Mouse (Mus musculus): Measurements from ENCODE around the gene Aim2. TPM values are rescaled to one million over a fixed set of nuclear protein-coding genes. Genes with fewer than 3 reads are reported as not detected.
A peak's percentile ranks its signal among the peaks of the same experiment; 100 is the strongest.
"Not testable (repeated sequence)": the region's sequence is repeated elsewhere in the genome, so short reads cannot be mapped to it uniquely, and the experiment has no call there.

Aim2 gene
- 2.1 and 2.5 TPM in 2 replicates for polyA plus RNA-seq (2015; fragmentation: Nextera tagmentation; extraction: Ambion mirVana)

- ATAC-seq (ENCODE audit: insufficient number of reproducible peaks, low FRiP score, low TSS enrichment, low read depth) = no peak
- no peaks in the 10 kb centered on the region for H3K36me3 ChIP-seq
- H3K27me3 ChIP-seq = no peaks in the 10 kb centered on the region
- 15% methylated on average over 10 of the region's 10 CpGs for WGBS
- H3K4me3 ChIP-seq (replicated peaks) = peak within 1 kb of the TSS; percentile 15; the same call in 1 of the 2 replicates
- H3K9me3 ChIP-seq (replicated peaks) = no peaks in the 10 kb centered on the region
- H3K27ac ChIP-seq (replicated peaks) = no peak within 1 kb of the TSS
- no peak within 1 kb of the TSS for H3K9ac ChIP-seq
- H3K4me2 ChIP-seq (replicated peaks) = peak within 1 kb of the TSS; percentile 40
- no peaks in the 10 kb centered on the region for H3K4me1 ChIP-seq
Observed at GRCm38 (mm10) chr1:173350372-173350957, at the start of gene Aim2. Aim2 (plus strand) TSS chr1:173350879.

- WGBS = 51% methylated on average over 3 of the region's 3 CpGs
- not testable (repeated sequence) for H3K27me3 ChIP-seq; ATAC-seq (ENCODE audit: insufficient number of reproducible peaks, low FRiP score, low TSS enrichment, low read depth); H3K9ac ChIP-seq; H3K9me3 ChIP-seq (replicated peaks); H3K4me1 ChIP-seq; H3K36me3 ChIP-seq; H3K27ac ChIP-seq (replicated peaks); H3K4me2 ChIP-seq (replicated peaks); H3K4me3 ChIP-seq (replicated peaks)
Observed at GRCm38 (mm10) chr1:173302795-173303194, 47.9 kb upstream of the Aim2 start.

- not testable (repeated sequence) for ATAC-seq (ENCODE audit: insufficient number of reproducible peaks, low FRiP score, low TSS enrichment, low read depth); H3K4me2 ChIP-seq (replicated peaks); H3K27ac ChIP-seq (replicated peaks); H3K4me3 ChIP-seq (replicated peaks); H3K27me3 ChIP-seq; H3K9me3 ChIP-seq (replicated peaks); H3K9ac ChIP-seq; H3K36me3 ChIP-seq; H3K4me1 ChIP-seq
- WGBS = 68% methylated on average over 7 of the region's 7 CpGs
Observed at GRCm38 (mm10) chr1:173313535-173314050, 37.1 kb upstream of the Aim2 start.

- 89% methylated on average over 3 of the region's 3 CpGs for whole genome bisulfite sequencing
- Histone ChIP-seq H3K9me3 (replicated peaks) (no peaks in the 10 kb centered on the region), H3K27ac (replicated peaks) (no peak overlapping the region), H3K27me3 (no peaks in the 10 kb centered on the region), H3K36me3 (no peaks in the 10 kb centered on the region), H3K4me1 (no peaks in the 10 kb centered on the region), H3K4me3 (replicated peaks) (no peak overlapping the region), H3K9ac (no peak overlapping the region), H3K4me2 (replicated peaks) (no peak overlapping the region)
- ATAC-seq (ENCODE audit: insufficient number of reproducible peaks, low FRiP score, low TSS enrichment, low read depth) = no peak
Observed at GRCm38 (mm10) chr1:173315725-173316124, 35.0 kb upstream of the Aim2 start.

GRCm38 (mm10) chr1:173317925-173318477 is 32.7 kb upstream of the Aim2 start:
- 84% methylated on average over 2 of the region's 2 CpGs for WGBS
- no peak overlapping the region for H3K9ac ChIP-seq
- H3K4me3 ChIP-seq (replicated peaks) = no peak overlapping the region
- no peak for ATAC-seq (ENCODE audit: insufficient number of reproducible peaks, low FRiP score, low TSS enrichment, low read depth)
- H3K27me3 ChIP-seq = no peaks in the 10 kb centered on the region
- no peaks in the 10 kb centered on the region for H3K36me3 ChIP-seq
- H3K27ac ChIP-seq (replicated peaks) = no peak overlapping the region
- H3K4me1 ChIP-seq = no peaks in the 10 kb centered on the region
- no peaks in the 10 kb centered on the region for H3K9me3 ChIP-seq (replicated peaks)
- no peak overlapping the region for H3K4me2 ChIP-seq (replicated peaks)

GRCm38 (mm10) chr1:173321593-173322248 is 29.0 kb upstream of the Aim2 start:
- H3K4me1 ChIP-seq = no peaks in the 10 kb centered on the region
- H3K9me3 ChIP-seq (replicated peaks) = no peaks in the 10 kb centered on the region
- 76% methylated on average over 8 of the region's 8 CpGs for WGBS

GRCm38 (mm10) chr1:173322249-173322627 is 28.4 kb upstream of the Aim2 start:
- Histone ChIP-seq H3K4me2 (replicated peaks) (no peak overlapping the region), H3K9ac (no peak overlapping the region), H3K27me3 (no peaks in the 10 kb centered on the region), H3K4me3 (replicated peaks) (no peak overlapping the region), H3K9me3 (replicated peaks) (no peaks in the 10 kb centered on the region), H3K4me1 (no peaks in the 10 kb centered on the region), H3K27ac (replicated peaks) (no peak overlapping the region), H3K36me3 (no peaks in the 10 kb centered on the region)
- WGBS = 66% methylated on average over 6 of the region's 6 CpGs
- ATAC-seq (ENCODE audit: insufficient number of reproducible peaks, low FRiP score, low TSS enrichment, low read depth) = no peak

More at GRCm38 (mm10) chr1:173321593-173322248, 29.0 kb upstream of the Aim2 start:
- no peak overlapping the region for H3K27ac ChIP-seq (replicated peaks)
- no peak for ATAC-seq (ENCODE audit: insufficient number of reproducible peaks, low FRiP score, low TSS enrichment, low read depth)
- no peaks in the 10 kb centered on the region for H3K27me3 ChIP-seq
- no peak overlapping the region for H3K4me3 ChIP-seq (replicated peaks)
- no peaks in the 10 kb centered on the region for H3K36me3 ChIP-seq
- H3K4me2 ChIP-seq (replicated peaks) = no peak overlapping the region
- H3K9ac ChIP-seq = no peak overlapping the region

GRCm38 (mm10) chr1:173323839-173324585 is 26.7 kb upstream of the Aim2 start:
- no peak overlapping the region for H3K4me3 ChIP-seq (replicated peaks)
- H3K27me3 ChIP-seq = no peaks in the 10 kb centered on the region
- WGBS = 25% methylated on average over 5 of the region's 5 CpGs
- H3K4me1 ChIP-seq = no peaks in the 10 kb centered on the region
- H3K27ac ChIP-seq (replicated peaks) = no peak overlapping the region
- H3K9ac ChIP-seq = no peak overlapping the region
- no peaks in the 10 kb centered on the region for H3K36me3 ChIP-seq
- no peak overlapping the region for H3K4me2 ChIP-seq (replicated peaks)
- H3K9me3 ChIP-seq (replicated peaks) = no peaks in the 10 kb centered on the region
- ATAC-seq (ENCODE audit: insufficient number of reproducible peaks, low FRiP score, low TSS enrichment, low read depth) = no peak

GRCm38 (mm10) chr1:173324961-173325360 is 25.7 kb upstream of the Aim2 start:
- Histone ChIP-seq H3K27ac (replicated peaks) (no peak overlapping the region), H3K9ac (no peak overlapping the region), H3K27me3 (no peaks in the 10 kb centered on the region), H3K9me3 (replicated peaks) (no peaks in the 10 kb centered on the region), H3K36me3 (no peaks in the 10 kb centered on the region), H3K4me1 (no peaks in the 10 kb centered on the region), H3K4me2 (replicated peaks) (no peak overlapping the region), H3K4me3 (replicated peaks) (no peak overlapping the region)
- ATAC-seq (ENCODE audit: insufficient number of reproducible peaks, low FRiP score, low TSS enrichment, low read depth) = no peak
- 53% methylated on average over 4 of the region's 4 CpGs for WGBS

GRCm38 (mm10) chr1:173325395-173325794 is 25.3 kb upstream of the Aim2 start:
- Histone ChIP-seq H3K9ac (no peak overlapping the region), H3K27me3 (no peaks in the 10 kb centered on the region), H3K4me2 (replicated peaks) (no peak overlapping the region), H3K36me3 (no peaks in the 10 kb centered on the region), H3K4me1 (no peaks in the 10 kb centered on the region), H3K27ac (replicated peaks) (no peak overlapping the region), H3K4me3 (replicated peaks) (no peak overlapping the region), H3K9me3 (replicated peaks) (no peaks in the 10 kb centered on the region)
- ATAC-seq (ENCODE audit: insufficient number of reproducible peaks, low FRiP score, low TSS enrichment, low read depth) = no peak
- 89% methylated on average over 1 of the region's 1 CpGs for WGBS

- no peaks in the 10 kb centered on the region for H3K27me3 ChIP-seq
- no peaks in the 10 kb centered on the region for H3K4me1 ChIP-seq
- H3K27ac ChIP-seq (replicated peaks) = no peak overlapping the region
- no peaks in the 10 kb centered on the region for H3K36me3 ChIP-seq
- no peak for ATAC-seq (ENCODE audit: insufficient number of reproducible peaks, low FRiP score, low TSS enrichment, low read depth)
- H3K9me3 ChIP-seq (replicated peaks) = no peaks in the 10 kb centered on the region
- 45% methylated on average over 1 of the region's 1 CpGs for WGBS
- no peak overlapping the region for H3K9ac ChIP-seq
- H3K4me2 ChIP-seq (replicated peaks) = no peak overlapping the region
- H3K4me3 ChIP-seq (replicated peaks) = no peak overlapping the region
Observed at GRCm38 (mm10) chr1:173326552-173326951, 24.1 kb upstream of the Aim2 start.
